Mouse (Mus musculus) layer of hippocampus, adult 11-12 months (tissue): ENCODE measurements around the gene Chd9.
"Not testable (repeated sequence)": the region's sequence is repeated elsewhere in the genome, so short reads cannot be mapped to it uniquely, and the experiment has no call there.

Experiments used
- DNase-seq: peaks from one replicate; pipeline ENCODE4 v3.0.0; 2022; ENCODE audit warnings: low spot score

Chd9 gene

DNA sequence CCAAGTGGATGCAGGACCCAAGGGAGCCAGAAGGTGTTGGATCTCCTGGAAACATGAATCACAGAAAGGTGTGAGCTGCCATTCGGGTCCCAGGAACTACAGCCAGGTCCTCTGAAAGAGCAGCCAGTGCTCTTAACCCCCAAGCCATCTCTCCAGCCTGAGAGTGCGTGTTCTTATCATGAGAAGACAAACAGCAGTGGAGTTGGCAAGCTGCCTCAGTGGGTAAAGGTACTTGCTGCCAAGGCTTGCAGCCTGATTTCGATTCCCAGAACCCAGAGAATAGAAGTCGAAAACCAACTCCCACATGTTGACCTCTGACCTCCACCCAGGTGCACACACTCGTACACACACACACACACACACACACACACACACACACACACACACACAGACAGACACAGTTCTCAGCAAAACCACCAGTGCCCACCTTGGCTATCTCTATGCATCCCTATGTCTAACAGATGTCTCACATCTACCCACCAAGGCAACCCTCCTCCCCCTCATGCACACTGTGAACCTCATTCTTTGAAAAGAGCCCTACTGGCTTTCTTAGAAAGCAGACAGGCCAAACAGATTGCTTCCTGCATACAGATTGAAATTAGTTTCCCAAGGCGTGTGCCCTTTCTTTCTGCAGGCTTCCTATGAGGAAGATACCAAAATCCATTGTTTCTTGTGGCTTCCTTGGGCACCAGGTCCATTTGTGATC lies 43.4 kb downstream of the Chd9 start:
- DNase-seq = no peak

DNA sequence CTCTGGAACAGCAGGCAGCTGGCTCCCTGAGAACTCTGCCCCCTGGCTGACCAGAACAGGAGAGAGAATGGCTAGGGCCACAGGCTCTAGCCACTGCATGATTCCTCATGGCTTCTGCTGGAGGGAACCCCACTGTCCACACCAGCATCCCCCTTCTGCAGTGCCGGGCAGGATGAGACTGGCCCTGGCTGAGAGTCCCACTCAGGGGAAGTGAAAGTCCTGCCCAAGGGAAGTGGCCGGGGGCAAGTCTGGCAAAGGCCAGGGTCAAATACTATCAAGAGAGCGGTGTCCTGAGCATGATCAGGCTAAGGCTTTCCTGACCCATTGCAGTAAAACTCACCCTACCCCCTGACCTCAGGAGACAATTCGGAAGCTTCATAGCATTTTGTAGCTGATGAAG lies 44.9 kb downstream of the Chd9 start:
- DNase-seq = peak; percentile 48

DNA sequence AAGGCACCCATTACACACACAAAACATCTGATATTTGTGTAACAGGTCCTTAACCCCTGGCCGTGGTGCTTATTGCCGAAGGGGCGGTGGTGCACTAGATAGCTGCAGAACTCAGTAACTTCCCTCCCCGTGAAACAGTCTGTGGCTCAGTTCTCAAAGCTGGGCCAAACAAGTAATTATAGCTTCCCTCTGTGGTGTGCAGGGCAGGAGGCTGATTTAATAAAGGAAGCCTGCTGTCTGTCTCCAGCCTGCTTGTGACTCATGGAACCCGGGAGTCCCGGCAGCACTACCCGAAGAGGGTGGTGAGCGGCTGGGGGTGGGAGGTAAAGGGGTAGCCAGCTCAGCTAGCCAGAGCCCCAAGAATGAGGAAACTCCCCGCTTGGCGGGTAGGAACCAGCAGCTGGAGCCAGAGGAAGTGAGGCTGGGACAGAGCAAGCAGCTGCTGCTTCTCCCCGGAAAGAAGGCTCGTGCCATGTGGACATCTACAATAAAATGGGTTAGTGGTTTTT lies 48.1 kb downstream of the Chd9 start:
- DNase-seq = peak; percentile 75

DNA sequence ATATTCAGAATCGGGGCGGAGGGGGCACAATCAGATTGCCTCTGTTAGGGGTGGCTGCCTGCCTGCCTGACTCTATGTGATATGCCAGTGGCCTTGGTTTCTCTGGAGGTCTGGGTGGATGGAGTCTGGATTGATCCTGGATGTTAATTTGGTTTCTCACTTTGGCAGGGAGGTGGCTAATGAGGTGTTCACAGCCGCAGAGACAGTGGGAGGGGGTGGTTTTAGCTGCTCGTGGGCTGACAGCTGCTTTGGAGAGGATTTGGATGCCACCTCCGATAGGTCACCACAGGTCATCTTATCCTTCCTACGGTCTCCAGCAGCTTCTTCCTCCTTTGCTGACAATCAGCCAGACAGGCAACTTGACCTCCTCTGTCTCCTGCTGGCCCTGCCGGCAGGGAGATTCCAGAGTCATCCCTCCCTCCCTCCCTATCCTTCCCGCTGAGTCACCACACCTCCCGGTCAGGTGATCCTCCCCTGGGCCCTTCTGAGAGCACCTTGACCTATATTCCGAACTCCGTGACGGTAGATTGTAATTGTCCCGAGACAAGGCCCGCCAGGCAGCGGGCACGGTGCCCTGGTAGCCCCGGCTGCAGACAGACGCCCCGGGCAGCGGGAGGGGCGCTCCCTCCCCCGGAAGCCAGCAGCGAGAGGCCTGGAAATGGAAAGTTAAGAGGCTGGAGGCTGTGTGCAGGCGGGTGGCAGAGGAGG lies 48.7 kb downstream of the Chd9 start:
- DNase-seq = peak; percentile 80

DNA sequence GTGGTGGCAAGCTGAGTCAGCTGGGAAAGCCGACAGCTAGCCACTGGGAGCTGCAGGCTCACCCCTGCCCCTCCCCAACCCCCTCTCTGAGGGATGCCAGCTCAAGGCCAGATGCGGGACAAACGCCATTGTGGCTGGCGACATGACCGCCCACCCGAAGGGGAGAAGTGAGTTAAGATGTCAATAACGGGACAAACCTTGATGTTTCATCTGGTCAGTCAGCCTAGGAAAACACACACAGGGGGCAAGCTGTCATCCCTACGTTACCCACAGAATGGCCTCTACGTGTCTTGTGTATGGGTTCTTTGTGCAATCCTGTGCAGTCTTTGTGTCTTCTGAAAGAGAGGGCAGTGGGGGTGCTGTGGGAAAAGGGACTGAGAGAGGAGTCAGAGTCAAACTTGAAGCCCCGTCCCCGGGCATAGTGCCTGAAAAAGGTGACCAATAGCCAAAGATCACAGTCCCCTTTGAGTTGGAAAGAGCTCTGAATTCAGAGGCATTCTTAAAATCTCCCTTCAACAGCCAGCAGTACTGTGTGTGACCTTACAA lies 49.4 kb downstream of the Chd9 start:
- DNase-seq = no peak

DNA sequence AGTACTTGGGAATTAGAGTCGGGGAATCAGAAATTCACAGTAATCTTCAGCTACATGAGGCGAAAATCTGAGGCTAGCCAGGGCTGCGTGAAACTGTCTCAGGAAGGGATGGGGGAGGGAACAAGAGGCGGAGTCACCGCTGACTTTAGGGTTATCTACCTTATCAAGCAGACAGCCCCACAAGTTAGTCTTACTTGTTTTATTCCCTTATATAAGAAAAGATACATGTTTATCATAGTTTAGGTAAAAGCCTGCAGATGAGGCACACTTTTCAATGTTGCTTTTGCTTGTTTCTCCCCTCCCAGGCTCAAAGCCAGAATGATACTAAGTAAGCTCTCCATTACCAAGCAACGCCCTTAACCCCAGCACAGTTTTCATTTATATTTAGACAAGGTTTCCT lies 50.4 kb downstream of the Chd9 start:
- DNase-seq = no peak

GRCm38 (mm10) chr8:90880041-90880440 lies 51.9 kb downstream of the Chd9 start:
- no peak for DNase-seq

- no peak for DNase-seq
These were observed 53.0 kb downstream of the Chd9 start for GRCm38 (mm10) chr8:90881181-90881580.

GRCm38 (mm10) chr8:90882088-90882691 lies 54.0 kb downstream of the Chd9 start:
- no peak for DNase-seq

DNA sequence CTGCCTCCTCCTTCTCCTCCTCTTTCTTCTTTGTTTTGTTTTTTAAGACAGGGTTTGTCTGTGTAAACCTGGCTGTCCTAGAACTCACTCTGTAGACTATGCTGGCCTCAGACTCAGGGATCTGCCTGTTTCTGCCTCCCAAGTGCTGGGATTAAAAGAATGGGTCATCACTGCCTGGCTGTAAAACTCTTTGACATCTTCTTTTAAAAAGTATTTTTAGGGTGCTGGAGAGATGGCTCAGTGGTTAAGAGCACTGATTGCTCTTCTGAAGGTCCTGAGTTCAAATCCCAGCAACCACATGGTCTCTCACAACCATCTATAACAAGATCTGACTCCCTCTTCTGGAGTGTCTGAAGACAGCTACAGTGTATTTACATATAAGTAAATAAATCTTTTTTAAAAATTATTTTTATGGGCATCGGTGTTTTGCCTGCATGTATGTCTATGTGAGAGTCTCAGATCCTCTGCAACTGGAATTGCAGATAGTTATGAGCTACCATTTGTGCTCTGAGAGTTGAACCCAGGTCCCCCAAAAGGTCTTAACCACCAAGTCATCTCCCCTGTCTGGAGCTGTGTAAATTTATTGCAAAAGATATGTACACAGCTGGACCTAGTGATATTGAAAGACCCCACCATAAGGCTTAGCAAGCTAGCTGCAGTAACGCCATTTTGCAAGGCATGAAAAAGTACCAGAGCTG lies 57.7 kb downstream of the Chd9 start:
- no peak for DNase-seq

- DNase-seq = not testable (repeated sequence)
These were observed 58.2 kb downstream of the Chd9 start for GRCm38 (mm10) chr8:90886369-90886712.

DNA sequence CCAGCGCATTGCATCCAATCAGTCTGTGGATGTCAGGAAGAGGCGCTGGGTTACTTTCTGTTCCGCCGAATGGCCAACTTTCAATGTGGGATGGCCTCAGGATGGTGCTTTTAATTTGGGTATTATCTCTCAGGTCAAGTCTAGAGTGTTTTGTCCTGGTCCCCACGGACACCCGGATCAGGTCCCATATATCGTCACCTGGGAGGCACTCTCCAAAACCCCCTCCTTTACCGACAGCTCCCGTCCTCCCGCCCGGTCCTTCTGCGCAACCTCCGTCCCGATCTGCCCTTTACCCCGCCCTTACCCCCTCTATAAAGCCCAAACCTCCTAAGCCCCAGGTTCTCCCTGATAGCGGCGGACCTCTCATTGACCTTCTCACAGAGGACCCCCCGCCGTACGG lies 59.2 kb downstream of the Chd9 start:
- not testable (repeated sequence) for DNase-seq

DNA sequence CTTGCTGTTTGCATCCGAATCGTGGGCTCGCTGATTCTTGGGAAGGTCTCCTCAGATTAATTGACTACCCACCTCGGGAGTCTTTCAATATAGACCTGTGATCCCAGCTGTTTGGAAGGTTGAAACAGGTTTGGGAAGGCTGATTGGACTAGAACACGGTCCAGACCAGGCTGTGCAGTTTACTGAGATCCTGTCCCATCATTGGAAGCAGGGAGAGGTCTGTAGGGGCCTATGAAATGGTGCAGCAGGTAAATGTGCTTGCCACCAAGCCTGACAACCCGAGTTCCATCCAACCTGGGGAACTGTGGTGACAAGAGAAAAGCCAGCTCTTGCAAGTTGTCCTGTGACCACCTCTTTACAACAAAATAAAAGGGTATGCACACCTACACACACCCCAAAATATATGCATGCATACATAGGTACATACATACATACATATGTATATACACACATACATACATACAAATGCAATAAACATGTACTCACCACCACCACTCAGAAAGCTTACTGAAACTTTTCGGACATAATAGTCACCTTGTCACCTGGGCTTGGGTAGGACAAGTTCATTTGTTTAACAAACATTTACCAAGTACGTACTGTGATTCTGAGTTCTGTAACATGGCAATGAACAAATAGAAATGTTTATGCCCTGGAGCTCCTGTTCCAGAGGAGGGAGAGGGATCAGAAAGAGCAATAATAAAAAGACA lies 63.9 kb downstream of the Chd9 start:
- no peak for DNase-seq

DNA sequence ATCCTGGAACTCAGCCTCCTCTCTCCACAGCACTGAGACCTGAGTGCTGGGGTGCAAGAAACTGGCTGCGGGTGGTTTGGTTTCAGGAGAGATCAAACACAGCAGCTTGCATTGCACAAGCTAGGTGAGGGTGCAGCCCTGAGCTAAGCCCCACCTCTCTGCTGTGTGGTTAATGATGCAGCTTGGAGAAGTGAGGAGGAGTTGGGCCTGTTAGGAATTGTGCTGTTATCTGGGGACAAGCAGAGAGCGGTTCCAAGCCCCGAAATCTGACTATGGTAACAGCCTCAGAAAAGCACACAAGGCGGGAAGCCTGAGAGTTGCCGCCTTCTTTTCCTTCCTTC lies 64.4 kb downstream of the Chd9 start:
- no peak for DNase-seq

GRCm38 (mm10) chr8:90894231-90894914 lies 66.2 kb downstream of the Chd9 start:
- peak; percentile 19 for DNase-seq

DNA sequence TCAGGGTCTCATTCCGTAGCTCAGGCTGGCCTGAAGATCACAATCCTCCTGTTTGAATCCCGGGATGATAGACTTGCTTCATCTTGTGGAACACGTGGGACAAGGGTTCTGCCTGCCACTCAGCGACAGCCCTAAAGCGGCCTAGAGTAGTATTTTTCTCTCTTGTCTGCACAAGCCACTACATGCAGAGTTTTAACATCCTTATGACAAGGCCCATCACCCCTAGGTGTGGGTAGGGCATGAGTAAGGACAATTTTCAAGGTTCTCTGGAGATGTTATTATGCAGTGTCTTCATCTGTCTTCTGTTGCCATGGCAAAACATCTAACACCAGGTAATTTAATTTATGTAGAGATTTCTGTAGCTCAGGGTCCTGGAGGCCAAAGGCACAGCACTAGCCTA lies 69.2 kb downstream of the Chd9 start:
- no peak for DNase-seq

- DNase-seq = no peak
These were observed 70.4 kb downstream of the Chd9 start for GRCm38 (mm10) chr8:90898578-90898977.

- no peak for DNase-seq
These were observed 73.8 kb downstream of the Chd9 start for GRCm38 (mm10) chr8:90902002-90902401.

DNA sequence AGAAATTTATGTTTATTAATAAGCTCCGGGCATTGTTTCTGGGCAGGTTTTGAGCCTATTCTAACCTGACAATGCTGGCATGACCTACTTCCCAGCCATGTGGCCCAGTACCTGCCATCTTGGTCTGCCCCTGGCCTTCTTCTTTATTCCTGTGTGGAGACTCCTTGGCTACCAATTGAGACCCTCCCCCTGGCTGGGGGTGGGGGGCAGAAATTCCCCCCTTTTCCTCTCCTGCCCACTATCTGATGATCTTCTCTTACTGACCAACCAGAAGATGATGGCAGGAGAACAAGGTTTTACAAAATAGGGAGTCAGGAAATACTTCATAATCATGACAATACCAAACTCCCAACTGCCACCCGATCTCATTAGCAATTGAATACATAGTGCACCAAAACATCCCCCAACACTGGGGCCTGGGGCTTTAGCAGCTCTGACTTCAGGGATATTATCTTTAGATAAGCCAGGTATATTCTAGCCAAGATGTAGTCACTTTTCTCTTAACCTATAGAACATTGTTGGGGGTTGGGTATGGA lies 76.1 kb downstream of the Chd9 start:
- no peak for DNase-seq

GRCm38 (mm10) chr8:90906922-90907321 lies 78.8 kb downstream of the Chd9 start:
- DNase-seq = no peak

DNA sequence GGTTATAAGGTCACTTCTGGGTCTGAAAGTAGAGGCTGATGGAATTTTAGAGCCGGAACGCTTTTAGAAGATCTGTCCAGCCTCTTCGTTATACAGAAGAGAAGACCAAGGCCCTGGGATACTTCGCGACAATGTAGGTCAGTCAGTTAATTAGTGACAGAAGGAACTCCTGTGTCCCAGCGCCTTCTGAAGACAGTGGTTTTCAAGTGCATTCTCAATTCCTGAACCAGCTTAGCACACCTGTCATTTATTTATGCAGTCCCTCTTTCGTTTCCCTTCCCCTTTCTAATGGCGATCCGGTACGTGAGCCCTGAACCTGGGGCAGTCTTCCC lies 79.3 kb downstream of the Chd9 start:
- DNase-seq = peak; percentile 12
